Mouse (Mus musculus) embryonic fibroblast, embryonic 13.5 days (primary cell): ENCODE results near the gene Fnbp1.

Source experiments
- CTCF ChIP-seq: IDR thresholded peaks from 2 replicates; pipeline ENCODE4 v1.5.1; 2011; ENCODE audit warnings: mild to moderate bottlenecking, control low read depth, low read length, moderate library complexity, borderline replicate concordance; ENCODE audit not compliant: insufficient read depth
- POLR2A ChIP-seq: IDR thresholded peaks from 2 replicates; pipeline ENCODE4 v1.6.1; 2011; ENCODE audit warnings: low read depth, mild to moderate bottlenecking, control low read depth, low read length, moderate library complexity

DNA sequence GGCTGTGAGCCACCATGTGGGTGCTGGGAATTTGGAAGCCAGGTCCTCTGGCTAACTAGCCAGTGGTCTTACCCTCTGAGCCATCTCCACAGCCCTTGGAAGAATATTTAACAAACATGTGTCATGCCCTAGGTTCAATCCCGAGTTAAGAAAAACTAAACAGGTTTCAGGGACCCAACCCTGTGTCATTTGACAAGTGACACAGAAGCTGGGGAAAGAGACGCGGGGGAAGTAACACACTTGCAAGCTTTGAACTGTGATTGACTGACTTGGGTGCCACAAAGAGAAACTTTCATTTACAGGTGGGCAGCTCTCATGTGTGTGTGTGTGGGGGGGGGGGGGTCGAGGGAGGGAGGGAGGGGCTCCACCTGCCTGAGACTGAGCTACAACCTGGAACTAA is 7.8 kb downstream of the Fnbp1 start:
- TF ChIP-seq CTCF: no peak
- no peak for TF ChIP-seq POLR2A
